Mouse (Mus musculus): ENCODE results near the gene Cdh8.

The Cdh8 gene

DNA sequence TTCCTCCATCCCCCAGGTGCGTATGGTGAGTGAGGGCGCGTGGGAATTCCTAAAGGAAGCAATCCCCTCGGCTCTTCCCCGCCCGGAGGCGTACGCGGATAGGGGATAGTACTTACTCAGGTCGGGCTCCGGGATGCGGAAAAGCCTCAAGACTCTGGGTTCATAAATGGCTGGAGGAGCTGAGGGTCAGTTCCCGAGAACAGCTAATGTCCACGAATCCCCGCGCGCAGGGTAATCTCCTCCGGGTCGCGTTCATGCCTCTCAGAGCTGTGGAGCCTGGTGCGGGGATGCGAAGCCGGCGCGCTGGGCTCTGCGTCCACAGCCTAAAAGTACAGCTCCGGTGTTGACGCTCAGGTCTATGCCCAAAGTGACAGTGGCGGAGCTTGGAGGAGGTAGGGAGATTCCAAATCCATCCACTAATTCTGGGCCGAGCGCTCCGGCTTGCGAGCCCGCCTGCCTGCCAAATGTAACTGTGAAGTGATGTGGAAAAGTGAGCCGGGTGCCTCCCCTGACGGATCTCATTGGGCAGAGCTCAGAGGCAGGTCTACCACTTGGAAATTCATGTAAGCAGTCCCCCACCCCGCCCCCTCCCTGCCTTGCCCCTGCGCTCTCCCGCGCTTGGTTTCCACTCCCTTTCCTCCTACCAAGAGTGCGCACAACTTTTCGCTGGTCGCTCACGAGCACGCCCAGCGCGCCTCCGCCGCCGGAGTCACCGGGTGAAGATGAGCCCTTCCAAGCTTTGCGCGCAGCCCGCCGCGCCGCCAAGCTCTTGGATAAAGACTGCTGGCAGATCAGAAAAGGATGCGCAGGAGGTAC lies at the start of gene Cdh8:
TSS of gene Cdh8 (minus strand) at position 506 of the 816 bp plus-strand sequence.
- no peak for DNase-seq (ENCODE audit: low read depth)

DNA sequence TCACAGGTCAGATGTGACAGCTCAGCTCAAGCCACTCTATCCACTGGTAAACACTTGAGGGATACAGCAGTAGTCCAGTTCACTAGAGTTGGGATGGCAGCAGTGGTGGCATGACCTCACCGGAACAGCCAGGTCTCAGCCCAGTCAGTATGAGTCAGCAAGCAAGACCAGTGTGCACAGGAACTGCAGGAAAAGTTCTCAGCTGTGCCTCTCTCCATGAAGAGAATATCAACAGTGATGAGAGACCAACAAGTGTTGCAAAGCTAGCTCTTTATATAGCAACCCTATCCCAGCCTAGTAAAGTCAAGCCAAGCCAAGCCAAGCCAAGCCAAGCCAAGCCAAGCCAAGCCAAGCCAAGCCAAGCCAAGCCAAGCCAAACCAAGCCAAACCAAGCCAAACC lies 30.2 kb upstream of the Cdh8 start:
- DNase-seq (ENCODE audit: low read depth): no peak

DNA sequence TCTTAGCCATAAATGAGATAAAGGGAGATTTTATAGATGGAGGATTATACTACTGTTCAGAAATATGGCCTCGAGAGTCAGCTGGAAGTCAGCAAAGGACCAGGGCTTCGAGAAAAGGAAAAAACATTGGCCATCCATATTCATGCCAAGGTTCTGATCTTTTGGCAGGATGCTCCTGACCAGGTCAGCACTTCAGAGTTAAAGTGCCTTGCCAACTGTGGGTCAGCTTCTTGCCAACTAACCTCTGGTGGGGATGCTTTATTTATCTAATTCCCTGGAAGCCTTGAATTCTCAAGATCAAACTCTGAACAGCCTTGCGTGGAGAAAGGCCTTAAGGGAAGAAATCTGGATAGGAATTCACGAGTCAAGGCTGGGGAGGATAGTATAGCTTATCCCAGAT lies 9.6 kb upstream of the Cdh8 start:
- DNase-seq (ENCODE audit: low read depth): no peak

DNA sequence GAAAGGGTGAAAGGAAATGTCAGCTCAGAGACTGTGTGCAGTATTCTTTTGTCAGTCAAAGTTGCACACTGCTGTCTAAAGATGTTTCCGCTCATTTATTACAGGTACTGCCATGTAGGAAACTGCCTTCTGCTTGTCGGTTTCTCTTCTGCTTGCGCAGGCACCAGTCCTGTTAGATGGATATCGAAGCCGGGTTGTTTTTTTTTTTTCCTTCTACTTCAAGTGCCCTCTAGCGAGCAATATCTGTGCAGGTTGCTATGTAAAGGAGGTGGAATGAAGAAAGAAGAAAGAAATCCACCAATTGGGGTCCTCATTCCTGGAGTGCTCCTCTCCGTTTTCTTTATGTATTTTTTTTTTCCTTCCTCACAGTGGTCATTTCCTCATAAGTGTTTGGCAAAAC lies 5.2 kb upstream of the Cdh8 start:
- no peak for DNase-seq (ENCODE audit: low read depth)

DNA sequence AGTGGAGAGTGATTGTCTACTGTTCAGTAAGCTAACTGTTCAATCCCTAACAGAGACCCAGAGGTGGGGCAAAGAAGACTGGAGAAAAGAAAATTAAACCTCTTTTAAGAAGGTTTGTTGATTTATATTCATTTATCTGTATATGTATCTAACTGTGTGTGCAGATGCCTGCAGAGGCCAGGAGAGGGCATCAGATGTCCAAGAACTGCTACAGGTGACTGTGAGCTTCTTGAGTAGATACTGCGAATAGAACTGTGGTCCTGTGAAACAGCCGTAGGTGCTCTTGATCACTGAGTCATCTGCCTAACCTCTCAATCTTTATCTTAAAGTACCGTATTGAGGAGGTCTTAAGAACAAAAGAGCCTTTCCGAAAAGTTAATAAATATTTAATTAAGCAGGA lies 3.5 kb upstream of the Cdh8 start:
- no peak for DNase-seq (ENCODE audit: low read depth)

DNA sequence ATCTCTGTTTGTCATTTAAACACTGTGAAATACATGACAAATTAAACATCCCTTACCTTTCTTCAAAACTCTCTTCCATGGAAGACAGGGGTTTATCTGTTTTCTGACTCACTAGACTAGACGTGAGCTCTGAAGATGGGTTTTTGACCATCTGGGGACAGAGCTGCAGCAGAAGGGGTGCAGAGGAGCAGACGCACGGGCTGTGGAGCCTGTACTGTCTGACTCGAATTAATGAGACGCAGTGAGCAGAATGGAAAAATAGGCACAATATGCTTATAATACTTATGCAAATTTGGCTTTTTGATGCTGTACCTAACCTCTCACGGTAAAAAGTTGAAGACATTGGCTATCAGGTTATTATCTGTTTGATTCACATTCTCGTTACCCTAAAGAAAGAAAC lies 1.2 kb upstream of the Cdh8 start:
- DNase-seq (ENCODE audit: low read depth): no peak

DNA sequence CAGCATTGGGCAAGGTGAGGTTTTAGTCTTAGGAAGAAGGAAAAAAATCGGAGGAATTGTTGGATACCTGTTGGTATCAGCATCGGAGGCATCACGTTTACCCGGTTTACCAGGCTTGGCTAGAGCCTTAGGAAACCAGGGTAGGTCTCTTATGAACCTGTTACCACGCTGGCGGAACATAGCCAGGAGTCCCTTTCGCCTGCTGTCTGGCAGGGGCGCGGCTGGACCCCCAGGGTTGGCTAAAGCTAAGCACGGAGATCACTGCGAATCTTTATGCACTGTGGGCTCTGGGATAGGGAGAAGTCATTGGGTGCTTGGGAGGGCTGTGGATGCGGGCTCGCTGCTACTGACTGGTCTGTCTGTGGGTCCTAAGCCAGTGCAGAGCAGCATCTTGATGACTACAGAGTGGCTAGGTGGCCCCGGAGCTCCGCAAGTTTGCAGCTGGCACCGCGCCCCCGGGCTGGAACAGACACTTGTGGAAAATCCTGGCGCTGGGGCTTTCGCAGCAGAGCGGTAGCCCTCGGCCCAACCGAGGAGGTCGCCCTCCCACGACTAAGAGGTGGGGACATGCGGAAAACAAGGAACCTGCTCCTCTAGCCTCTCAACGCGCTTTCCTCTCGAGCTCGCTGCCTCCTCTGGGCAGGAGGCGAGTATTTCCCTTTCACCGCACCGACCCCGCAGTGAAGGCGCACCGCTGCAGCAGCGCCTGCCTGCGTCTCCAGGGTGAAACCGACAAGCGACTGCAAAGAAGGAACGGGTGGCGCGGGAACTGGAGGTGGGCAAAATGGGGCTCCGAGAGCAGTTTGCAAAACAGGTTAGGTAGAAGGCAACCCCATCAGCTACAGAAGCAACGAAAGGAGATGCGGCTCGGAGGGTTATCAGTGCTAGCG lies 950 bp downstream of the Cdh8 start:
- DNase-seq (ENCODE audit: low read depth): no peak

DNA sequence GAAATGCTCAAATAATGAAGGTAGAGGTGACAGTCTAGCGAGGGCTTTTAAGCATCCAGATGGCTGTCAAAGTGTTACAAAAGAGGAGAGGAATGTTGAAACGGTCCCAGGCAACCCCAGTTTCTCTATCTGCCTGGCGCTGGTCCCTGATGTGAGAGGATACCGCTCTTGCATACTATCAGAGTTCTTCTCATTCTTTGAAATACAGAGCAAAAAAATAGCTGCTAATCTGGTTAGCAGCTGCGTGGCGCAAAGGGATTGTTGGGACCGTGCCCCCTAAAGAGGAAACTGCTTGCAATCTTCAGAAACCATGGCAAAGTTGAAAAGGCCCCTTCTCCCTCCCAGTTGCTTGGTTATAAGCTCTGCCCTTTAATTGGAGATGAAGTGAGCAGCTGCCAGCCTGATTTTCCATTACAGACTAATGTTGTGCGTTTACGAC lies 1.8 kb downstream of the Cdh8 start:
- no peak for DNase-seq (ENCODE audit: low read depth)

DNA sequence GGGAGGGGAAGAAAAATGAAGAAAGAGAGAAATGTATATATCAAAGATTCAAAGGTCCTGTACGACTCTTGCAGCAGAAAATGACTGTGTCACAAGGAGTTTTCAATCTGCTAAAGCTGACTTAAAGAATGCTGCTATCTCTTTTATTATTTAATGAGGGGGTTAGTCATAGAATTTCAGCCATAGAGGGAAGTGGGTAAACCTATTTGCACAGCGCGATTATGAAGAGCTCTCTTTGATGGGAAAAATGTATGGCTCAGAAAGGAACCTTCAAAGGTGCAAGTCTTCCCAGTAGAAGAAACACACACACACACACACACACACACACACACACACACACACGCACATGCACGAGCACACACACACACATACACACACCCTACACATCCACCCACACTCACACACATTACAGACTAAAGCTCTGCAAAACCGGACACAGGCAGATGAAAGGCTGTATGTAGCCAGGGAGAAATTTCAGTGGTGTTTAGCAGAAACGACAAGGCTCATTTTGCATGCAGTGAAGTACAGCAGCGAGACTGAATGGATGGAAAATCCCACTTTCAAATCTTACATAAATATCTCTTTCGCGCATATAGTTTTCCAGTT lies 2.3 kb downstream of the Cdh8 start:
- DNase-seq (ENCODE audit: low read depth): no peak

DNA sequence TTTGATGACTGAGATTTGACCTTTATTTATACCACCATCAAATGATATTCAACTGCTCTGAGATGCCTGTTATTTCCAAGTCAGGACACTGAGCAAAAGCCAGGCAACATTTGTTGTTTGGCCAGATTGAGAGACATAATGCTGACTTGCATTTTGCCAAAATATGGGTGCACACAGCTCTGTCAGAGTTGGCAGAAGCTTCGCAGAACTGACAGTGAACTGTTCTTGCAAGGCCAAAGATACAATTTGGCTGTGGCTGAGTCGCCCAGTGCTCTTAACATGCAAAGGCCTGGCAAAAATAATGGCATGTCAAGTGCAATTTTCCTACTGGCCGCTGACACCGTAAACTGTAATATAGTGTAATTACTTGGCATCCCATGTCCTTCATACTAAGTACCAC lies 22.4 kb downstream of the Cdh8 start:
- DNase-seq (ENCODE audit: low read depth): no peak

DNA sequence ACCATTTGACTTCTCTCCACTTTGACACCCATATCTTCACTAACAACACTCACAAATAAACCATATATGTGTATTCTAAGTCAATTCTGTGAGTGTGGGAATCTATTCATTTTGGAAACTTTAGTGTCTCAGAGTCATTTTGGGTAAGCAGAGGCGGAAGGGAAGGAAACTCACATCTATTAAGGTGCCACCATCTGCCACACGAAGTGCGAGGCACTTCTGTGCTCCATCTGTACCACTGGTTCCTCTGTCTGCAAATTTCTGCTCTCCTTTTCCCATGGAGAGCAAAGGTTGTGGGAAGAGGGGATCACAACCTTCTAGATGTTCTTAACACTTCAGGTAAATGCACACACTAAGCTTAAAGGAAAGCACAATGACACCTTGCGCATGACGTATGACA lies 46.2 kb downstream of the Cdh8 start:
- no peak for DNase-seq (ENCODE audit: low read depth)

DNA sequence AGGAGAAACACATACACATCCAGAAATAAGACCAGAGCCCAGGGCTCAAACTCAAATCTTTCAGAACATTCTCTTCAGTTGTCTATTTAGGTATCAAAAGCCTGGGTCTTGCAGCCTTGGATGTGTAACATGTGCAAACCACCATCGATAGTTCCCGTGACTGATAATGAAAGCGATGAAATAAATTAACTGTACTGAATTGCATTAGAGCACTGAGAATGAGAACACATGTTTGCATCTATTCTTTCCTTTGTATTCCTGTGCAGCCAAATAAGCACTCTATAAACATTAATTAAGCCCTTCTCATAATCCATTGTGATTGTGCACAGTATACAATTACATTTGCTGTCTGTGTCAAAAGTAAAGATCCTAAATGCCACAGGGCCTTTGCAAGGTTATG lies 47.1 kb downstream of the Cdh8 start:
- DNase-seq (ENCODE audit: low read depth): no peak

DNA sequence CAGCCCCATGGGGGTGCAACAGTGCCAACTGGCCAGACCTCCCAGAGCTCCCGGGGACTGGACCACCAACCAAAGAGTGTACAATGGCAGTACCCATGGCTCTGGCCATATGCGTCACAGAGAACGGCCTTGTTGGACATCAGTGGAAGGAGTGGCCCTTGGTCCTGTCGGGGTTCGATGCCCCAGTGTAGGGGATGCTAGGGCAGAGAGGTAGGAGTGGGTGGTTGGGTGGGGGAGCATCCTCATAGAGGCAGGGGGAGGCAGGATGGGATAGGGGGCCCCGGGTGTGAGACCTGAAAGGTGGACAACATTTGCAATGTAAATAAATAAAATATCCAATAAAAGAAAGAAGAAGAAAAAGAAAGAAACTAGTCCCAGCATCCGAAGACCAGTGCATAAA lies 47.8 kb downstream of the Cdh8 start:
- no peak for DNase-seq (ENCODE audit: low read depth)

DNA sequence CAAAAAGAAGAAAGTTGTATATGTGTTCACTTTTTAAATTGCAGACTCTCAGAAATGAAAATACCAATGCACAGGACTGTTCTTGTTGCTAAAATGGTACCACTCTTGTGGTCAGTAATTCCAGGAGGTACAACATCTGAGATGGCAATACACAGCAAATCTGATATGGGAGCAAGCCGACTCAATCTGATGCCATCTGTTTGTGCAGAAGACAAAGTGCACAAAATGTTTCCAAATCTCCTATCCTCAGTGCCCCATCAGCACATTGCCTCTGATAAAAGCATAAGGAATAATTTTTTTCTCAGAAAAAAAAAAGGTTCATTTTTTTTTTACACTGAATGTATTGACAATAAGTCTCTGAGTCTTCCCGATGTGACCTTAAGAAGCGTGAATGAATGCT lies 62.3 kb downstream of the Cdh8 start:
- no peak for DNase-seq (ENCODE audit: low read depth)

DNA sequence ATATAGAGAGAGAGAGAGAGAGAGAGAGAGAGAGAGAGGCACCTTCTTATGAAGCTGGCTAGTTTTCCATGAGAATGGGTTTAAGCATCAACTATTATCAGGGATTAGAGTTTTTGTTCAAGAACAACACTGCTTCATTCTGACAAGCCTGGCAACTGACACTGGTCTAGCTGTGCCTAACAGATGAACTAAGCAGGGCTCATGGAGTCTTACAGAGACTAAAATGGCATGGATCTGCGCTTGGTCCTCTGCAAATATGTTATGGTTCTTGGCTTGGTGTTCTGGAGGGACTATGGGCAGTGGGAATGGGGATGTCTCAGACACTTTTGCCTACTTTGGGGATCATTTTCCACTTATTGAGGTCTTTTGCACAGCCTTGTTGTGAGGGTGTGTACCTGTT lies 63.0 kb downstream of the Cdh8 start:
- no peak for DNase-seq (ENCODE audit: low read depth)

DNA sequence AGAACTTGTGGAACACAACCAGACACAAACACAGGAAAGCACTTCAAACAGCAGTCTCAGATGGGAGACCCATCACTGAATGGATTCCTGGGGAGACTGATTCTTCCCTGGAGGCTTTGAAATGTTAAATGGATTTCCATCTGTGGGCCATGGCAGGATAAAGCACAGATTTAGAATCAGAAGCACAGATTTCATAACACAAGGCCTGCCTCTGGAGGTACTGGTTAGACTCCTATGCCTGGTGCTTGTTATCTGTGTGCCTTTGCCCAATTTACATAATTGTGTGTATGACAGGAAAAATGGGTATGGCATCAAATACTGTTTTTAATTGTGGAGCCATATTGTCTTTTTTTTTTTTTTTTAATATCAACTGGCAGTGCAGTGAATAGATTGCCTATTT lies 66.8 kb downstream of the Cdh8 start:
- no peak for DNase-seq (ENCODE audit: low read depth)

DNA sequence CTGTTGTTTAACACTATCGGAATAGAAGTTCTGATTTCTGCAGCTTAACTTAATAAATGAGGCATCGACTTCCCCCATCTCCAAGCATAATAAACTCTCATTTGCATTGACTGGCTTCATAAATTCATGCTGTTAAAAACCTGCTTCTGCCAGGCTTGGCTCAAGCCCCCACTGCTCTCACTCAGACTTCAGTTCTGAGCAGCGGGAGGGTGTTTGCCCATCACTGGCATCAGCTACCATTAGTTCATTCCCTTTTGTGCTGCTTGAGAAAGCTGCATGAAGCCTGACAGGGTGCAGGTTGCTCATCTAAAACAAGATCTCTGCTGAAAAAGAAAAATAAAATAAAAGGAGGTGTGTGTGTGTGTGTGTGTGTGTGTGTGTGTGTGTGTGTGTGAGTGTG lies 67.7 kb downstream of the Cdh8 start:
- no peak for DNase-seq (ENCODE audit: low read depth)

DNA sequence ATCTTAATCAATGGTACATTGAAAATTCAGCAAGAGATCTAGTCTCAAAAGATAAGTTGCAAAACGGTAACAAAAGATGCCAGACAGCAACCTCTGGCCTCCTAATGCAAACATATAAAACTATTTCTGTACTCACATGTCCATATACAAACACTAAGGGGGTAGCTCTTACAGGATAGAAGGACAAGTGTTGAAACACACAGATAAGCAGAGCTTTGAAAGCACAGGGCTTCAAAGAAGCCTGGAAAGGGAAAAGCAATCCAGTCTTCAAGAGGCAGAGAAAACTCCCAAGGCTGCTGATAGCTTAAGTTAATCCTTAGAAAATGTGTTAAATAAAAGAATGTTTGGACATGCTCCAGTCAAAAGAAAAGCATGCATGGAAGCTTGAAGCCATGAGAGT lies 77.0 kb downstream of the Cdh8 start:
- no peak for DNase-seq (ENCODE audit: low read depth)

DNA sequence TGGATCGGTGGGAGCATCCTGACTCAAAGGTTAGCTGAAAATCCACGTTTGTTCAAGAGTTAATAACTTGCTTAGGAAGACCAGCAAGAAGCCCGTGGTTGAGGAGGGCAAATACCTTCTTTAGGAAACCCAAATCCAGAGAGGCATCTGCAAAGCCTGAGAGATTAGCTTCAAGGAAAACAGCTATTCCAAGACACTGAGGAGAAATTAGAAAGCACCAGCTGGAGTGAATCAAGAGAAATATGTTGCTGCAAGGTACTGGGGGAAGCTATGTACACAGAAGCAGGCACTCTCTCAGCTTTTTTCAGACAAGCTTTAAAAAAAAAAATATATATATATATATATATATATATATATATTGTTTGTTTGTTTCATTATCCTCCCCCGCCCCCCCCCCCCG lies 88.7 kb downstream of the Cdh8 start:
- DNase-seq (ENCODE audit: low read depth): no peak

DNA sequence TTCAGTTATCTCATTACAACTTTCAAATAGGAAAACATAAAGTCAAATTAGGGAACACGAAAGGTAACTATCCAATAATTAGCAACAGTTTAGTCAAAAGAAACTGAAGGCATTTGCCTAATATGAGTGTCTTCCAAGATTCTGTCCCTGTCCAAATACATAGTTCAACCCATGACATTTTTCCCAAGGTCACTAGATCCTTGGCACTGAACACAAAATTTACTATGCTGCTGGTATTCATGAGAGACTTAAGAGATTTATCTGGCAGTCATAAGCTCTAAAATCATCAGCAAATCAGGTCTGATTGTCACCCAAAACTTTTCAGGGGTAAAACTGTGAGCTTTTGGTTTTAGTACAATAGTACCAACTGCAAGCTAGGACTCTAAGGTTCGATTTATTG lies 101.7 kb downstream of the Cdh8 start:
- no peak for DNase-seq (ENCODE audit: low read depth)

DNA sequence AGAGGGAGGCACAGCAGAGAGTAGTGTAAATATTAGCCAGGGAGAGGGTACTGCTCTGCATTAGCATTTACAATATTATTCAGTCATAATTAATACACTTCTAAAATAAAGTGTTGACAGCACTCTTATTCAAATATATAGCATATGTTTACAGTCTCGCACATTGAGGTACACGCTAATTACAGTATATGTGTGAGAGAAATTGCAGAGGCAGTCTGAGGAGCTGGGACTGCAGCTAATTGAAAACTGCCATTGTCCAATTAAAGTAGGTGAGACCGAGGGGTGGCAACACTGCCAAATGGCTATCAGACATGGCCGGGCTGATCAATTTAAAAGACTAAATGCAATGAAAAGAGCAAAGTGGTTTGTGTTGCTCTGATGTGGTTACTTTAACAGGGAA lies 112.1 kb downstream of the Cdh8 start:
- DNase-seq (ENCODE audit: low read depth): no peak

DNA sequence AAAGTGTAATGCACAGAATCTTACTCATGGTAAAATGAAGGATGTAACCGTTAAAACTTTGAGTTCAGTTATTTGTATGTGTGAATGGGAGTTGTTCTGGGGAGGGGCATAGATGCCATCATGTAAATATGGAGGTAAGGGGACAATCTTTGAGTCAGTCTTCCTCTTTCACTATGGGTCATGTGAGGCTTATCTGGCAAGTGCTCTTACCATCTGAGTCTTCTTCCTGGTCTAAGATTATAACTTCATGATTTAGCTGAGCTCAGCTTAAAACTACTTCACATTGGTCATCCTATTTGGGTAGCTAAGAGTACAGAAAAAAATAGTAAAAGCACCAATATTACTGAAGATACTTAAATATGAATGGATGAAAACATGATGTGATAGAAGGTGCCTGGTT lies 126.1 kb downstream of the Cdh8 start:
- DNase-seq (ENCODE audit: low read depth): no peak

DNA sequence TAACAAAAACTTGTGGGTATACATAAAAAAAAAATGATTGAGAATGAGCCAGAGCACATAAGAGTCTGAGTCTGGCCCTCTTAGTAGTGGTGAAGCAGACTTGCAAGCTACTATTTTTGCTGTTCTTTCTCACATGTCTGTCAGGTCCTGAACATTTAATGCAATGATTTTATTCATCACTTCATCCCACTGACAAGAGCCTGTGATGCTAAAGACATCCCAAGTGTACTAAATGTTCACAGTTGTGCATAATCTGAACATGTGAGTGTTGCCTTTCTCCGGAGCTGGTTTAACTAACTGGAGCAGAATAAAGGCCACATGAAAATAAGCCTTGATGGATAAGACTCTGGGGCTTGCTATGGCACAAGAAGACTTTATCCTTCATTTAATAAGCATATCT lies 131.2 kb downstream of the Cdh8 start:
- no peak for DNase-seq (ENCODE audit: low read depth)

Measured in c-Kit-positive CD71-positive TER-119-negative erythroid progenitor cells, embryonic 14.5 days (primary cell).